Mouse (Mus musculus) C2C12 (cell line): ENCODE data around the gene Rps15. TPM values are rescaled to one million over a fixed set of nuclear protein-coding genes. Genes with fewer than 3 reads are reported as not detected.
A peak's percentile ranks its signal among the peaks of the same experiment; 100 is the strongest.

Experiments used
- H3K27me3 ChIP-seq: one replicate; pipeline ENCODE4 v1.6.1; 2011; ENCODE audit not compliant: control insufficient read depth, insufficient read depth, insufficient read length
- H3K36me3 ChIP-seq: one replicate; pipeline ENCODE4 v1.6.1; 2011; ENCODE audit not compliant: control insufficient read depth, insufficient read depth
- H3K4me3 ChIP-seq: one replicate; pipeline ENCODE4 v1.5.1; 2011; ENCODE audit warnings: mild to moderate bottlenecking, control low read depth; ENCODE audit not compliant: poor library complexity, insufficient read depth, severe bottlenecking
- H3K79me2 ChIP-seq: one replicate; pipeline ENCODE4 v1.6.1; 2011; ENCODE audit not compliant: control insufficient read depth, insufficient read depth
- H3K79me3 ChIP-seq: one replicate; pipeline ENCODE4 v1.6.1; 2011; ENCODE audit warnings: low read depth, control low read depth
- H3ac ChIP-seq: one replicate; pipeline ENCODE3; 2011; ENCODE audit warnings: low read depth; ENCODE audit not compliant: control insufficient read depth, insufficient read length
- CEBPB ChIP-seq: IDR thresholded peaks from one replicate; pipeline ENCODE4 v1.6.1; 2011; ENCODE audit warnings: low read depth, mild to moderate bottlenecking, control low read depth, moderate library complexity
- CTCF ChIP-seq: IDR thresholded peaks from one replicate; pipeline ENCODE4 v1.5.1; 2011; ENCODE audit not compliant: control insufficient read depth, insufficient read depth, insufficient read length
- FOSL1 ChIP-seq: IDR thresholded peaks from one replicate; pipeline ENCODE4 v1.8.0; 2011; ENCODE audit warnings: mild to moderate bottlenecking, low read length; ENCODE audit not compliant: poor library complexity, insufficient read depth, severe bottlenecking
- MAX ChIP-seq: IDR thresholded peaks from one replicate; pipeline ENCODE4 v1.6.1; 2011; ENCODE audit warnings: mild to moderate bottlenecking, control low read depth
- MYOD1 ChIP-seq: IDR thresholded peaks from one replicate; pipeline ENCODE4 v1.6.1; 2011; ENCODE audit warnings: low read depth; ENCODE audit not compliant: control insufficient read depth, insufficient read length
- MYOG ChIP-seq: IDR thresholded peaks from one replicate; pipeline ENCODE4 v1.6.1; 2011; ENCODE audit not compliant: control insufficient read depth, insufficient read length; ENCODE audit errors: extremely low read depth
- USF1 ChIP-seq: IDR thresholded peaks from one replicate; pipeline ENCODE4 v1.6.1; 2011; ENCODE audit warnings: low read depth, mild to moderate bottlenecking, control low read depth, moderate library complexity
- polyA plus RNA-seq: library from polyadenylated mRNA; unstranded; fragments of >200 nt; fragmentation: generic; extraction: Trizol; gene quantifications from one replicate; pipeline ENCODE4 v1.2.1, GENCODE M21; 2012; ENCODE audit warnings: missing spikeins

The Rps15 gene
- polyA plus RNA-seq, 1 experiment = 5,397 TPM

DNA sequence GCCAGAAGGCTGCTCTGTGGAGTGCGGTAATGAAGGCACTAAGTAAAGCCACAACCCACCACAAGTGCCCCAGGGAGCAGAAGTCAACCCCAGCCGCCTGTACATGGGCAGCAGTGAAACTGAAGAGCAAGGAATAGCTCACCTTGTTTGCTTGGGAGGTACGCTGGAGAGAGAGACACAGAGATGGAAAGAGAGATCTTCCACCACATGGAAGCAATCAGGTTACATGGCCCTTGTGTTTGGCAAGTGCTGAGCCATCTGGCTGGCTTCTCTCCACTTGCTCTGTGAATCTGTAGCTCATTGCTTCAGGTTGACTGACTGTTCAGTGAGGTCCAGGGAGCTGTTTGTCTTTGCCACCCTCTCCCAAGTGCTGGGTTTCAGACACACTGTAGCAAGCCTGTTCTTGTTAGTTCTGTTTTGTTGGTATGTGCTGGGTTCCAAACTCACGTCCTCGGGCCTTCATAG, 40.3 kb downstream of the Rps15 start:
- H3K79me3 ChIP-seq = no peaks in the 10 kb centered on the region
- H3ac ChIP-seq = no peak overlapping the region
- TF ChIP-seq MYOD1 (no peak), USF1 (no peak), MAX (no peak), CEBPB (no peak), CTCF (no peak), FOSL1 (no peak)
- H3K4me3 ChIP-seq = no peak overlapping the region
- H3K27me3 ChIP-seq = no peaks in the 10 kb centered on the region
- H3K79me2 ChIP-seq = no peaks in the 10 kb centered on the region
- H3K36me3 ChIP-seq = no peaks in the 10 kb centered on the region

DNA sequence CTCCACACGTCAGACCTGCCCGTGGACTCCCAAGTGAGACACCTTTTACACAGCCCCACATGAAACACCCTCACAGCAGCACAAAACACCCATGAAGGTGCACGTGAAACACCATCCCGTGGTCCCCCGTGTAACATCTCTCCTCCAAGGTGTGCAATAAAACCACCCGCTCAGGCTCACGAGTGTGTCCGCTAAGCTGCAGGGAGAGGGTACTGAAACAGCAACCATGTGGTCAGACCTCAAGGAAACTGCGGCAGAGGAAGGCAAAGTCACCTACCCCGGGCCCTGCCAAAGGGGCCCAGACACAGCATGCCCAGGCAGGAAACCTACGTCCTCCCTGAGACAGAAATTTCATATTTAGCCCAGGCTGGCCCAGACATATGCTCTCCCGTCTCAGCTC, 44.0 kb downstream of the Rps15 start:
- H3K36me3 ChIP-seq = no peaks in the 10 kb centered on the region
- H3K27me3 ChIP-seq = no peaks in the 10 kb centered on the region
- no peaks in the 10 kb centered on the region for H3K79me2 ChIP-seq
- no peak for TF ChIP-seq MYOG
- no peak for TF ChIP-seq FOSL1
- no peak for TF ChIP-seq USF1
- TF ChIP-seq MYOD1 = no peak
- TF ChIP-seq CTCF = no peak
- no peak for TF ChIP-seq CEBPB
- no peak for TF ChIP-seq MAX
- H3K79me3 ChIP-seq = no peaks in the 10 kb centered on the region
- no peak overlapping the region for H3ac ChIP-seq
- H3K4me3 ChIP-seq = no peak overlapping the region

DNA sequence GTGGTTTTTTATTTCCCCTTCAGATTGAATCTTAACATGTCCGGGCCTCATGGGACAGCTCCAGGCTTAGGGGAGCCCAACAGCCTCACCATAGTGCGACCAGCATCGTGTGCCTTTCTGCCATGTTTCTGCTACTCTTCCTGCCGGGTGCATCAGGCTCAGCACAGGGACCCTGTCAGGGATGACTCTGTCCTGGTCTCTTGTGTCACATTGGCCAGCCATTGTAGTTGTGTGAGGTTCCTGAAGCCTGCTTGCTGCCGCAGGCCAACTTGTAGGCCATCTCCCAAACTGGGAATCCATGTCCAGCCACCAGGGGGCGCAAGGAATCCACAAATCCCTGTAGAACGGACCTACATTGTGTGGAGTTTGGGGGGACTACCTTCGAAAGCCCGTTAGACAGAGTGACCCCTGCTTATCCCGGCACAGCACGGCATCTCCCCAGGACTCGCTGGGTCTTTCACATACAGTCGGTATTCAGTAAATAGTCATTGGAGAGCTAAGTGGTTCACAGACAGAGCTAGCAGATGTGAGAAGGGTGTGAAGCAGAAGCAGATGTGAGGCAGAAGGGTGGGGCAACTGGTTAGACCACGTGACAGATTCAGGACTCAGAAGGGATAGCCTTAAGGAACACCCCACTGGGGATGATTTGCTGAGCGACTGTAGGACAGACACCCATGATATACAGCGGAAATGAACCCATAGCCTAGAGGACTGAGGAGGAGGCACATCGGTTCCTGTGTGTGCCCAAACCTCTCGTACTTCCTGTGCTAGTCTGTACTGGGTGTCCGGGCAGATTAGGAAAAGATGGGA, 47.9 kb downstream of the Rps15 start:
- H3ac ChIP-seq = no peak overlapping the region
- H3K4me3 ChIP-seq = no peak overlapping the region
- no peaks in the 10 kb centered on the region for H3K79me2 ChIP-seq
- H3K79me3 ChIP-seq = no peaks in the 10 kb centered on the region
- no peaks in the 10 kb centered on the region for H3K27me3 ChIP-seq
- TF ChIP-seq MYOG = no peak
- peak; percentile 77 for TF ChIP-seq CTCF
- peak; percentile 87 for TF ChIP-seq USF1
- no peaks in the 10 kb centered on the region for H3K36me3 ChIP-seq

DNA sequence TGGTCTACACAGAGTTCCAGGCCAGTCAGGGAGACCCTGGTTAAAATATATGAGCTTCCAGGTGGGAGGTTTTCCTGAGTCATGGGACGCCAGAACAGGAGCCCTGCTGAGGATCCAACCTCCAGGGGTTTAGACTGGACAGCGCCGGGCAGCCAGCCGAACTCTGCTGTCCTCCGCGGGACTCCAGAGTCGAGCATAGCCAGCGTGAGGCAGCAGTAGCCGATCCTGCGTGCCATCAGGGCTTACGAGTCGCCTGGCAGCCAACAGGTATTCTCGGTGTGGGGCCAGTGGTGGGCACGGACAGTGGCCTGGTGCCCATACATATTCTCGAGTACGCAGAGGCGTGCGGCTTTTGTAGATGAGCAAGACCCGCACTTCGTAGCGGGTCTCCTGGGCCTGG, 48.8 kb downstream of the Rps15 start:
- no peaks in the 10 kb centered on the region for H3K79me3 ChIP-seq
- H3ac ChIP-seq = no peak overlapping the region
- TF ChIP-seq MAX = no peak
- no peak for TF ChIP-seq FOSL1
- no peak for TF ChIP-seq CEBPB
- no peak for TF ChIP-seq MYOG
- TF ChIP-seq CTCF = no peak
- TF ChIP-seq MYOD1 = no peak
- TF ChIP-seq USF1 = no peak
- no peaks in the 10 kb centered on the region for H3K27me3 ChIP-seq
- no peaks in the 10 kb centered on the region for H3K36me3 ChIP-seq
- H3K79me2 ChIP-seq = no peaks in the 10 kb centered on the region
- no peak overlapping the region for H3K4me3 ChIP-seq

DNA sequence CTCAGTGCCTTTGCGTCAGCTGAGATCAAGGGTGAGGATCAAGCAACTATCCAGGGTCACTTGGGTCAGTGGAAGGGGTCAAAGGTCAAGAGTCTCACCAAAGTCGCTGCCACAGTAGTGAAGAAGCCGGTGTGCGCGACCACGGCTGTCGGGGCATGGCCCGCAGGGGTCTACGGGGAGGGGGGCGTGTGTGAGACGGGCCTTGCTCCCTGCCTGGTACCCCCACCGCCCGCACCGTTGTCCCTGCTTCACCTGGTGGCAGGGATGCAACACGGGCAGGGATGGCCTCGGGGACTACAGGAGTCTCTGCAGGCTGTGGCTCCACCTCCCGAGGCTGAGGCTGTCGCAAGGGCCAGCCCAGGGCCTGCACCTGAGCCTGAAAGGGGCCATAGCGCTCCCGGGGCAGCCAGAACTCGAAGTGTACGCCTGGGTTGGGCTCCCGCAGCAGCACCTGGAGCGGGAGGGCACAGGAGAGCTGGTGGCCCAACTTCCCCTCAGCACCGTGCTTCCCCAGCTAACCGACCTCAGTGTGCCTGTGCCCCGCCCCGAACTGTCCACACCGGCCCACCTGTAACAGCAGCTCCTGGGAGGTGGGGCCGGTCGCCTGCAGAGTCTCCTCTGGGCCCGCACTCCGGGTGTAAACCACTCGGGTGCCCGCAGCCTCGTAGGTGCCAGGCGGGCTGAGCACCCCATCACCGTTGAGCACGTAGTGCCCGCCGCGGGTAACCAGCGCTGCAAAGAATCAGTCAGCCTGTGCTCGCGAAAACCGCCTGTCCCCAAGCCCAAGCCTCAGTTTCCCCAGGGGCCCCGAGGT, 49.4 kb downstream of the Rps15 start:
- Histone ChIP-seq H3K4me3 (no peak overlapping the region), H3K79me3 (no peaks in the 10 kb centered on the region), H3ac (no peak overlapping the region), H3K27me3 (no peaks in the 10 kb centered on the region), H3K36me3 (no peaks in the 10 kb centered on the region), H3K79me2 (no peaks in the 10 kb centered on the region)
- TF ChIP-seq MYOG (no peak), CTCF (no peak), FOSL1 (no peak)
